Mouse (Mus musculus) midbrain, embryonic 10.5 days (tissue): ENCODE results near the gene Cd300a. TPM values are rescaled to one million over a fixed set of nuclear protein-coding genes. Genes with fewer than 3 reads are reported as not detected.

Experiments used
- DNase-seq: peaks from one replicate; pipeline ENCODE4 v3.0.0-alpha.2; 2017; ENCODE audit warnings: low spot score
- H3K27ac ChIP-seq: fragments of 300-500 bp; sonication (generic); replicated peaks from 2 replicates; pipeline ENCODE4 v1.5.1; 2016; ENCODE audit warnings: mild to moderate bottlenecking
- H3K27me3 ChIP-seq: fragments of 300-500 bp; sonication (generic); 2 replicates; pipeline ENCODE4 v1.6.1; 2016; ENCODE audit warnings: low read depth, mild to moderate bottlenecking; ENCODE audit not compliant: poor library complexity, severe bottlenecking
- H3K36me3 ChIP-seq: fragments of 300-500 bp; sonication (generic); 2 replicates; pipeline ENCODE4 v1.6.1; 2016; ENCODE audit warnings: mild to moderate bottlenecking, moderate library complexity
- H3K4me1 ChIP-seq: fragments of 300-500 bp; sonication (generic); 2 replicates; pipeline ENCODE4 v1.6.1; 2016
- H3K4me3 ChIP-seq: fragments of 300-500 bp; sonication (generic); 2 replicates; pipeline ENCODE4 v1.5.1; 2016; ENCODE audit warnings: mild to moderate bottlenecking, moderate library complexity
- H3K9me3 ChIP-seq: fragments of 300-500 bp; sonication (generic); replicated peaks from 2 replicates; pipeline ENCODE4 v1.6.1; 2016; ENCODE audit warnings: mild to moderate bottlenecking
- WGBS: fragments of 180-500 bp; shearing (Covaris S2); methylation state at CpG from one replicate; pipeline ENCODE4 v1.1.7; 2016; 5-methylcytosine and 5-hydroxymethylcytosine counted together
- polyA plus RNA-seq: library from polyadenylated mRNA; unstranded; fragments of >200 nt; fragmentation: Nextera tagmentation; extraction: Ambion mirVana; gene quantifications from 2 replicates; pipeline ENCODE4 v1.2.1, GENCODE M21; 2016

Gene Cd300a
- polyA plus RNA-seq, 1 experiment from 2014 or later = 0.58 TPM

- DNase-seq = no peak
These were observed 36.5 kb upstream of the Cd300a start for GRCm38 (mm10) chr11:114853174-114853838.

GRCm38 (mm10) chr11:114854581-114854980, 35.3 kb upstream of the Cd300a start:
- peaks cover 3% of the 10 kb centered on the region; the same call in 1 of the 2 replicates for H3K36me3 ChIP-seq
- H3K27me3 ChIP-seq = peaks cover 56% of the 10 kb centered on the region
- DNase-seq = no peak
- 0 out of 2 replicates have a peak, but pooled peaks cover 3% of the 10 kb centered on the region for H3K9me3 ChIP-seq
- H3K4me3 ChIP-seq = no peak overlapping the region
- H3K4me1 ChIP-seq = peaks cover 40% of the 10 kb centered on the region
- H3K27ac ChIP-seq = no peak overlapping the region
- 82% methylated on average over 6 of the region's 6 CpGs for WGBS

More at GRCm38 (mm10) chr11:114853174-114853838, 36.5 kb upstream of the Cd300a start:
- Histone ChIP-seq H3K4me3 (peak overlapping the region; percentile 73), H3K9me3 (no peaks in the 10 kb centered on the region), H3K36me3 (no peaks in the 10 kb centered on the region), H3K27me3 (peaks cover 67% of the 10 kb centered on the region), H3K27ac (peak overlapping the region; percentile 77; the same call in 1 of the 2 replicates), H3K4me1 (peaks cover 45% of the 10 kb centered on the region)
- WGBS = 11% methylated on average over 7 of the region's 7 CpGs

- Histone ChIP-seq H3K4me1 (peaks cover 25% of the 10 kb centered on the region), H3K9me3 (0 out of 2 replicates have a peak, but pooled peaks cover 3% of the 10 kb centered on the region), H3K27ac (no peak overlapping the region), H3K36me3 (peaks cover 3% of the 10 kb centered on the region; the same call in 1 of the 2 replicates), H3K27me3 (peaks cover 40% of the 10 kb centered on the region), H3K4me3 (no peak overlapping the region)
- WGBS = 93% methylated on average over 5 of the region's 5 CpGs
- DNase-seq = no peak
These were observed 33.7 kb upstream of the Cd300a start for GRCm38 (mm10) chr11:114856125-114856524.

GRCm38 (mm10) chr11:114858641-114859040, 31.2 kb upstream of the Cd300a start:
- H3K36me3 ChIP-seq = peaks cover 3% of the 10 kb centered on the region; the same call in 1 of the 2 replicates
- H3K4me3 ChIP-seq = no peak overlapping the region
- no peaks in the 10 kb centered on the region for H3K4me1 ChIP-seq
- H3K27me3 ChIP-seq = peaks cover 15% of the 10 kb centered on the region
- no peak for DNase-seq
- no peak overlapping the region for H3K27ac ChIP-seq
- H3K9me3 ChIP-seq = 0 out of 2 replicates have a peak, but pooled peaks cover 3% of the 10 kb centered on the region
- WGBS = 98% methylated on average over 2 of the region's 2 CpGs

GRCm38 (mm10) chr11:114861057-114861456, 28.8 kb upstream of the Cd300a start:
- H3K4me3 ChIP-seq = no peak overlapping the region
- no peak for DNase-seq
- no peaks in the 10 kb centered on the region for H3K27me3 ChIP-seq
- no peak overlapping the region for H3K27ac ChIP-seq
- peaks cover 5% of the 10 kb centered on the region; the same call in 1 of the 2 replicates for H3K36me3 ChIP-seq
- WGBS = 90% methylated on average over 2 of the region's 2 CpGs
- H3K9me3 ChIP-seq = 0 out of 2 replicates have a peak, but pooled peaks cover 3% of the 10 kb centered on the region
- H3K4me1 ChIP-seq = peaks cover 1% of the 10 kb centered on the region; the same call in 1 of the 2 replicates

GRCm38 (mm10) chr11:114862687-114863086, 27.2 kb upstream of the Cd300a start:
- H3K4me3 ChIP-seq = no peak overlapping the region
- WGBS = 95% methylated on average over 3 of the region's 3 CpGs
- peaks cover 5% of the 10 kb centered on the region; the same call in 1 of the 2 replicates for H3K36me3 ChIP-seq
- no peaks in the 10 kb centered on the region for H3K27me3 ChIP-seq
- peaks cover 16% of the 10 kb centered on the region for H3K4me1 ChIP-seq
- 0 out of 2 replicates have a peak, but pooled peaks cover 3% of the 10 kb centered on the region for H3K9me3 ChIP-seq
- DNase-seq = no peak
- H3K27ac ChIP-seq = no peak overlapping the region

GRCm38 (mm10) chr11:114863918-114864420, 25.9 kb upstream of the Cd300a start:
- WGBS = 93% methylated on average over 21 of the region's 21 CpGs
- H3K4me1 ChIP-seq = peaks cover 16% of the 10 kb centered on the region
- peaks cover 2% of the 10 kb centered on the region; the same call in 1 of the 2 replicates for H3K36me3 ChIP-seq
- no peak overlapping the region for H3K4me3 ChIP-seq
- no peaks in the 10 kb centered on the region for H3K9me3 ChIP-seq
- no peak overlapping the region for H3K27ac ChIP-seq
- no peaks in the 10 kb centered on the region for H3K27me3 ChIP-seq
- no peak for DNase-seq

GRCm38 (mm10) chr11:114865999-114866398, 23.8 kb upstream of the Cd300a start:
- Histone ChIP-seq H3K27me3 (no peaks in the 10 kb centered on the region), H3K4me3 (no peak overlapping the region), H3K9me3 (no peaks in the 10 kb centered on the region), H3K27ac (0 out of 2 replicates have a peak overlapping the region, but pooled peaks have one; percentile 46), H3K4me1 (peaks cover 16% of the 10 kb centered on the region), H3K36me3 (peaks cover 7% of the 10 kb centered on the region; the same call in 1 of the 2 replicates)
- DNase-seq = no peak
- WGBS = 82% methylated on average over 5 of the region's 5 CpGs

- Histone ChIP-seq H3K27me3 (no peaks in the 10 kb centered on the region), H3K4me1 (peaks cover 16% of the 10 kb centered on the region), H3K4me3 (no peak overlapping the region), H3K27ac (peak overlapping the region; percentile 46), H3K36me3 (peaks cover 7% of the 10 kb centered on the region; the same call in 1 of the 2 replicates), H3K9me3 (no peaks in the 10 kb centered on the region)
- DNase-seq = no peak
- 66% methylated on average over 10 of the region's 10 CpGs for WGBS
These were observed 23.1 kb upstream of the Cd300a start for GRCm38 (mm10) chr11:114866486-114867360.

- peaks cover 7% of the 10 kb centered on the region; the same call in 1 of the 2 replicates for H3K36me3 ChIP-seq
- WGBS = 86% methylated on average over 11 of the region's 11 CpGs
- no peak for DNase-seq
- peaks cover 22% of the 10 kb centered on the region for H3K4me1 ChIP-seq
- H3K27me3 ChIP-seq = no peaks in the 10 kb centered on the region
- H3K4me3 ChIP-seq = no peak overlapping the region
- H3K9me3 ChIP-seq = no peaks in the 10 kb centered on the region
- H3K27ac ChIP-seq = peak overlapping the region; percentile 46; the same call in 1 of the 2 replicates
These were observed 22.2 kb upstream of the Cd300a start for GRCm38 (mm10) chr11:114867361-114868235.

- H3K9me3 ChIP-seq = no peaks in the 10 kb centered on the region
- no peak overlapping the region for H3K27ac ChIP-seq
- H3K4me1 ChIP-seq = peaks cover 29% of the 10 kb centered on the region
- no peak for DNase-seq
- no peak overlapping the region for H3K4me3 ChIP-seq
- WGBS = 95% methylated on average over 12 of the region's 12 CpGs
- H3K27me3 ChIP-seq = no peaks in the 10 kb centered on the region
- H3K36me3 ChIP-seq = peaks cover 7% of the 10 kb centered on the region; the same call in 1 of the 2 replicates
These were observed 21.6 kb upstream of the Cd300a start for GRCm38 (mm10) chr11:114868280-114868679.
